Mouse (Mus musculus) naive thymus-derived CD4-positive, alpha-beta T cell, adult 2 months (primary cell): Measurements from ENCODE around the gene Chd2.
"Not testable (repeated sequence)": the region's sequence is repeated elsewhere in the genome, so short reads cannot be mapped to it uniquely, and the experiment has no call there.

Experiments
- DNase-seq: peaks from one replicate; pipeline ENCODE4 v3.0.0-alpha.2; 2011; ENCODE audit warnings: low read depth

The Chd2 gene

GRCm38 (mm10) chr7:73541412-73542130 lies at the start of gene Chd2:
Chd2 (minus strand) TSS chr7:73541830.
- DNase-seq: peak; percentile 91

GRCm38 (mm10) chr7:73590757-73591156 lies 49.1 kb upstream of the Chd2 start:
- no peak for DNase-seq

GRCm38 (mm10) chr7:73589208-73589771 lies 47.7 kb upstream of the Chd2 start:
- peak; percentile 86 for DNase-seq

GRCm38 (mm10) chr7:73588351-73588906 lies 46.8 kb upstream of the Chd2 start:
- DNase-seq: peak; percentile 64

GRCm38 (mm10) chr7:73586717-73587116 lies 45.1 kb upstream of the Chd2 start:
- DNase-seq: no peak

GRCm38 (mm10) chr7:73586206-73586605 lies 44.6 kb upstream of the Chd2 start:
- no peak for DNase-seq

- DNase-seq: peak; percentile 51
Measured at GRCm38 (mm10) chr7:73585114-73586032, 43.7 kb upstream of the Chd2 start.

- peak; percentile 86 for DNase-seq
Measured at GRCm38 (mm10) chr7:73584009-73584995, 42.7 kb upstream of the Chd2 start.

- DNase-seq: peak; percentile 85
Measured at GRCm38 (mm10) chr7:73583400-73583799, 41.8 kb upstream of the Chd2 start.

- DNase-seq: no peak
Measured at GRCm38 (mm10) chr7:73581836-73582375, 40.3 kb upstream of the Chd2 start.

- no peak for DNase-seq
Measured at GRCm38 (mm10) chr7:73579072-73579731, 37.6 kb upstream of the Chd2 start.

GRCm38 (mm10) chr7:73577888-73578421 lies 36.3 kb upstream of the Chd2 start:
- DNase-seq: no peak

GRCm38 (mm10) chr7:73576101-73576936 lies 34.7 kb upstream of the Chd2 start:
- DNase-seq: no peak

GRCm38 (mm10) chr7:73575257-73575656 lies 33.6 kb upstream of the Chd2 start:
- DNase-seq: no peak

- not testable (repeated sequence) for DNase-seq
Measured at GRCm38 (mm10) chr7:73574673-73575072, 33.0 kb upstream of the Chd2 start.

GRCm38 (mm10) chr7:73572571-73572970 lies 30.9 kb upstream of the Chd2 start:
- peak; percentile 82 for DNase-seq

GRCm38 (mm10) chr7:73568801-73569403 lies 27.3 kb upstream of the Chd2 start:
- DNase-seq: peak; percentile 58

GRCm38 (mm10) chr7:73567754-73568161 lies 26.1 kb upstream of the Chd2 start:
- no peak for DNase-seq

- DNase-seq: no peak
Measured at GRCm38 (mm10) chr7:73564131-73564530, 22.5 kb upstream of the Chd2 start.
